In genomic region chr16:78294051-78294450, GRCm38 (mm10) we compare ENCODE assay signal across 23 mouse cellular contexts. TPM values are rescaled to one million over a fixed set of nuclear protein-coding genes. Genes with fewer than 3 reads are reported as not detected.
DNase-seq lines count a peak whose midpoint lies in the region; ATAC-seq and TF ChIP-seq lines count a peak whose summit lies in the region.
"Had no signal": no experiment of that assay in that cellular context is flagged by ENCODE, and none has a peak within 500 bp of the region (broad histone marks: within the 10 kb centered on the region; RNA-seq: fewer than 3 reads in every experiment).

No protein-coding gene starts in this region.

- H3K27me3 ChIP-seq in midbrain, embryonic 11.5 days (ENCODE audit: control insufficient read depth, insufficient read depth, low read length), result no peaks in the 10 kb centered on the region
- H3K27me3 ChIP-seq in midbrain, postnatal 0 days (ENCODE audit: insufficient read depth, low read length), result no peaks in the 10 kb centered on the region
- H3K27me3 ChIP-seq: embryonic facial prominence, embryonic 13.5 days; embryonic facial prominence, embryonic 15.5 days; forebrain, embryonic 12.5 days had no signal

- no peak overlapping the region for H3K9ac ChIP-seq in midbrain, embryonic 11.5 days (ENCODE audit: low read length)
- H3K9ac ChIP-seq in midbrain, postnatal 0 days (replicated peaks; ENCODE audit: low read length, poor library complexity, severe bottlenecking), result no peak overlapping the region
- H3K9ac ChIP-seq: embryonic facial prominence, embryonic 13.5 days; embryonic facial prominence, embryonic 15.5 days; forebrain, embryonic 12.5 days had no signal

- DNase-seq in heart, adult 11 months, result peak; percentile 62
- no peak for DNase-seq in heart, adult 9 months (ENCODE audit: low spot score in 2 of 2)
- DNase-seq in midbrain, embryonic 11.5 days (ENCODE audit: low spot score, missing footprints), result peak; percentile 66
- DNase-seq in midbrain, postnatal 0 days (ENCODE audit: low spot score), result no peak
- no peak for DNase-seq in adrenal gland, adult 8-10 months
- DNase-seq: adrenal gland, adult 2 months; adrenal gland, postnatal 14 days; adrenal gland, postnatal 36 days; cerebellum, adult 11 months; cerebellum, adult 18-20 months; cerebellum, adult 8-10 months; cerebellum, adult 9-11 months; cerebellum, postnatal 14 days; cerebellum, postnatal 36 days; embryo, embryonic 11 days had no signal

- H3K36me3 ChIP-seq in midbrain, embryonic 11.5 days (ENCODE audit: control insufficient read depth, insufficient read depth, low read length), result no peaks in the 10 kb centered on the region
- no peaks in the 10 kb centered on the region for H3K36me3 ChIP-seq in midbrain, postnatal 0 days (ENCODE audit: insufficient read depth, low read length)
- H3K36me3 ChIP-seq: embryonic facial prominence, embryonic 13.5 days; embryonic facial prominence, embryonic 15.5 days; forebrain, embryonic 10.5 days; forebrain, embryonic 12.5 days had no signal

- no peaks in the 10 kb centered on the region for H3K4me1 ChIP-seq in midbrain, embryonic 11.5 days (ENCODE audit: control insufficient read depth, insufficient read depth, low read length)
- H3K4me1 ChIP-seq in midbrain, postnatal 0 days (ENCODE audit: insufficient read depth, low read length), result no peaks in the 10 kb centered on the region
- H3K4me1 ChIP-seq: embryonic facial prominence, embryonic 15.5 days; forebrain, embryonic 12.5 days had no signal

- no peak overlapping the region for H3K4me2 ChIP-seq in midbrain, embryonic 11.5 days
- H3K4me2 ChIP-seq in midbrain, postnatal 0 days (ENCODE audit: low read depth, low read length, poor library complexity, severe bottlenecking), result no peak overlapping the region
- H3K4me2 ChIP-seq: embryonic facial prominence, embryonic 13.5 days; embryonic facial prominence, embryonic 15.5 days; forebrain, embryonic 12.5 days had no signal

- no peaks in the 10 kb centered on the region for H3K9me3 ChIP-seq in midbrain, embryonic 11.5 days (ENCODE audit: control insufficient read depth, low read length)
- H3K9me3 ChIP-seq in midbrain, postnatal 0 days (ENCODE audit: low read length), result no peaks in the 10 kb centered on the region
- H3K9me3 ChIP-seq: embryonic facial prominence, embryonic 13.5 days; embryonic facial prominence, embryonic 15.5 days; forebrain, embryonic 10.5 days; forebrain, embryonic 12.5 days had no signal

- H3K4me3 ChIP-seq in midbrain, embryonic 11.5 days (ENCODE audit: low read depth, low read length), result no peak overlapping the region
- H3K4me3 ChIP-seq in midbrain, postnatal 0 days (ENCODE audit: low read depth, low read length), result no peak overlapping the region
- H3K4me3 ChIP-seq: embryonic facial prominence, embryonic 13.5 days; embryonic facial prominence, embryonic 15.5 days; erythroblast, embryonic 14.5 days; forebrain, embryonic 10.5 days; forebrain, embryonic 12.5 days had no signal

- H3K27ac ChIP-seq in midbrain, embryonic 11.5 days (ENCODE audit: low read depth, low read length), result no peak overlapping the region
- H3K27ac ChIP-seq in midbrain, postnatal 0 days (ENCODE audit: low read depth, low read length), result no peak overlapping the region
- H3K27ac ChIP-seq: embryonic facial prominence, embryonic 13.5 days; embryonic facial prominence, embryonic 15.5 days; forebrain, embryonic 10.5 days; forebrain, embryonic 12.5 days had no signal

- WGBS in midbrain, embryonic 11.5 days, result 68% methylated on average over 1 of the region's 1 CpGs
- WGBS in midbrain, postnatal 0 days, result 94% methylated on average over 1 of the region's 1 CpGs

- TF ChIP-seq CTCF in midbrain, postnatal 0 days (IDR thresholded peaks at IDR 0.05), result no peak

- ATAC-seq in midbrain, embryonic 11.5 days (ENCODE audit: low FRiP score), result no peak
- ATAC-seq in midbrain, postnatal 0 days (ENCODE audit: low FRiP score), result no peak
- ATAC-seq: forebrain, embryonic 14.5 days; forebrain, embryonic 16.5 days had no signal

RNA-seq across cellular contexts. Expression of gene Cxadr, which starts 7.2 kb away (rescaled TPM):
- polyA plus RNA-seq in midbrain, embryonic 11.5 days (2014; fragmentation: Nextera tagmentation; extraction: Ambion mirVana), result 69.0 and 76.4 TPM in 2 replicates
- total RNA-seq in midbrain, postnatal 0 days (2014; rRNA removed), result 346 and 458 TPM in 2 replicates
- polyA plus RNA-seq in midbrain, postnatal 0 days (2015; fragmentation: Nextera tagmentation; extraction: Ambion mirVana), result 167 and 178 TPM in 2 replicates
- total RNA-seq in adrenal gland, adult 8-10 months (2022), result 10 to 100 TPM in 2 of 4 experiments, 1 to 10 TPM in 2; 2.0 to 18.4 (median 9.3) TPM
- total RNA-seq: MEL had no signal
- polyA plus RNA-seq: erythroblast, embryonic 14.5 days had no signal

Comparison
In these comparisons a context has a peak if more than half of its experiments do, and no peak if none do; other contexts are left out.
1. DNase-seq: peak in heart, adult 11 months (single experiment) and midbrain, embryonic 11.5 days (single experiment); none in heart, adult 9 months (0 of 2), midbrain, postnatal 0 days (single experiment) and adrenal gland, adult 8-10 months (single experiment).
2. RNA of gene Cxadr, which starts 7.2 kb away (total RNA-seq): 346 to 458 TPM in midbrain, postnatal 0 days; 2.0 to 18.4 TPM in adrenal gland, adult 8-10 months; every median in the first group is over 10 times any median in the second.